Mouse (Mus musculus) neutrophil, adult 65 days (primary cell): ENCODE data around the gene Eras. TPM values are rescaled to one million over a fixed set of nuclear protein-coding genes. Genes with fewer than 3 reads are reported as not detected.

Experiments
- total RNA-seq: library from RNA; stranded (reverse); gene quantifications from 2 replicates; pipeline ENCODE4 v1.2.4, GENCODE M21; 2023

The Eras gene
- not detected in 2 replicates for total RNA-seq

DNA sequence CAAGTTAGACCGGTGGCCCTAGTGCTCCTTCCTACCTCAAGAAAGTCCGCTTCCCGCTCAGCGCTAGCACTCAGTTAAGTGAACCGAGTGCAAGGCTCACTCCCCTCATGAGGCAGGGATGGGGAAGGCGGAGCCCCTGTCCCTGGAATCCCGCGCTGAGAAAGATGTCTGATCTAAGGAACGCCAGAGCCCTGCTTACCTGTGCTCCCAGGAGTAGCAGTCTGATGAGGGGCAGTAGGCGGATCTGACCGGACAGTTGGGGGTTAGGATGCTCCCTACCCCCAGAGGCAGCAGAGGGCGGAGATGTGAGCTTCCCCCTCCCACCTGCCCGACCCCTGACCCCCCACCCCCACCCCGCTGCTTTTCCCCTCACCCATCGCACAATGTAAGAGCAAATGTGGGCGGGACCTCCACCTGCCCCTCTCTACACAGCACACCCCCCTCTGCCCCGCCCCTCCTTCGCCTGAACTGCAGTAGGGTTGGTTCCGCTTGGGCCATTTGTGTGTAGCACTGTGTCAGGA is at the start of gene Eras:
TSS of gene Eras (minus strand) at position 338 of the 521 bp plus-strand sequence.

DNA sequence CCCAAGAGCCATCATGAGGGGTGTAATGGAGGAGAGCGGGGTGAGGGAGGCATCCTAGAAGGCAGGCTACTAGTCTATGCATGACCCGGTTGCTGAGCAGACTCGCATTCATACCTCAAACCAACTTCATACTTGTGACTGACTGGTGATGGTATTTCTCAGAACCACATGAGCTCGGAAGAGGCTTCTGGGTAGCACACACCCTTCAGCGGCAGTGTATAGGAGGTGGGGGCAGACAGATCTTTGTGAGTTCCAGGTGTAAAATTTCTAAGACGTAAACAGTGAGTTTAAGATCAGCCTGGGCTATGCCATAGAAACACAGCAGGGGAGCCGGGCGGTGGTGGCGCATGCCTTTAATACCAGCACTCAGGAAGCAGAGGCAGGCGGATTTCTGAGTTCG is 49.5 kb upstream of the Eras start, which contains the start of gene Gata1:
TSS of gene Gata1 (minus strand) at position 180 of the 400 bp plus-strand sequence.

DNA sequence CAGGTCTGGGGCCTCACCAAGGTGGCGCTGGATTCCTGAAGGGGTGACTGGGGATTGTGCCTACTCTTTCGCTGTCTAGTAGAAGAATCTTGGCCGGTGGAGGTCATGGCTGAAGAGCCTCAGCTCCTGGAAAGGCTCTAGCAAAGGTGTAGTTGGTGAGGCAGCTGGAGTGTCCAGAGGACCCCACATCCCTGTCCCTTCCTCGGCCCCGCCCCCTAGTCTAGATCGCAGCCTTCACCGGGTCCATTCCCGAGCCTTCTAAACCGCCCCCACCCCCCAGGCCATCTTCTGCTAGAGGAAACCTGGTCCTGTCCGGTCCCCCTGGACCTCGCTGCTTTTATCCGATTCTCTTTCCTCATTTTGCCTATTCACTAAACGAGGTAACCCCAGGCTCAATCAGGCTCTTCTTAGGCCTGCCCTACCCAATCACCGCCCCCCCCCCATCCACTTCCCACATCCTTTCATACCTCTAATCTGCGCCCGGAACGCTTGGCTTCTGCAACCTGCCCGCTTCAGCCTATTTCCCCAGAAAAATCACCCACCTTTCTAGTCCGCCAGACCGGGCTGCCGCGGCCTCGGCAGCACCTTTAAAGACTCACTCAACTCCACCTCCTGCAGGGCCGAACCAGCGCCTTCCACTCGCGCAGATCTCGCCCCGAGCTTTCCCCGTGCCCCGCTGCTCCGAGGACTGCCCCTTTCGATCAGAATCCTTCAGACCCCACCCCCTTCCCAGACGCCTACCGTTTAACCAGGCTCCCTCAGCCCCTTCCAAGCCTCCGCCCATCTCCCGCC is 18.9 kb upstream of the Eras start, which contains the start of gene Hdac6:
TSS of gene Hdac6 (minus strand) at position 782 of the 792 bp plus-strand sequence.

DNA sequence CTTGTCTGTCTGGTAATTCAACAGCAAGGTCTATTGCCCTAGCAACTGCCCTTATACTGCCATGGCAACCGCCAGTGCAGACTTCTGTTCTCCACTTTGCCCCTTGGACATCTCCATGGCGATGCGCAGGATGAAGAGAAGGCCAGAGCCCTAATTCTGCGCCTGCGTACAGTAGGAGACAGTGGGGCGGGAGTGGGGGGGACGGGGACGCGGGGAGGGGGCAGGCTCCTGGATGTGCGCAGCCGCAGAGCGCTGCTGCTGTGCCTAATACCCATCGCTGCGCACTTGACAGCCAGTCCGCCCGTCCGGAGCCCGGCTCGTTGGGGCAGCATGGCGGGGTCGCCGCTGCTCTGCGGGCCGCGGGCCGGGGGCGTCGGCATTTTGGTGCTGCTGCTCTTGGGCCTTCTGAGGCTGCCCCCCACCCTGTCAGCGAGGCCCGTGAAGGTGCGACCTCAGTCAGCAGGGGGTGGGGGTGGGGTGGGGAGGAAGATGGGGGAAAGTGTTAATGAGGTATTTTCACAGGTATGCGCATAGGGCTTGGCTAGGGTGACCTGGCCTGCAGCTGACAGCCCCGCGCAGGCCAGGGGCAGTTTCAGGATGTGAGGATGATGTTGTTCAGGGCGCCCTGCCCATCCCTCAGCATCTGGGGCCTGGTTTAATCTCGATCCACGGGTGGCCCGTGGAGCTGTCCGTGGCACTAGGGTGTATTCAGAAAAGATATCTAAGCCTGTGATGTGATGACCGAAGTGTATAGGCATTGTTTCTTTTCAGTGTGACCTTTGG is 8.6 kb downstream of the Eras start, which contains the start of gene Pcsk1n:
TSS of gene Pcsk1n (plus strand) at position 222 of the 783 bp plus-strand sequence.

DNA sequence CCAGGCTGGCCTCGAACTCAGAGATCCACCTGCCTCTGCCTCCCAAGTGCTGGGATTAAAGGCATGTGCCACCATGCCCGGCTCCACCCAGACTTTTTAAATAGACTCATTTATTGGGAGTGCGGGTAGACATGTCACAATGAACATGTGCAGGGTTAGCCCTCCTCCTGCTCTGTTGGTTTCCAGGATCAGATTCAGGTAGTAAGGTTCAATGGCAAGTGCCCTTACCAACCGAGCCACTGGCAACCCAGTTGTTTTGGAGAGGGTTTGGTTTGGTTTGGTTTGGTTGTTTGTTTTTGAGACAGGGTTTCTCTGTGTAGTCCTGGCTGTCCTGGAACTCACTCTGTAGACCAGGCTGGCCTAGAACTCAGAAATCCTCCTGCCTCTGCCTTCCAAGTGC is 19.2 kb downstream of the Eras start, which contains the start of gene Gm10490:
TSS of gene Gm10490 (plus strand) at position 301 of the 400 bp plus-strand sequence.

DNA sequence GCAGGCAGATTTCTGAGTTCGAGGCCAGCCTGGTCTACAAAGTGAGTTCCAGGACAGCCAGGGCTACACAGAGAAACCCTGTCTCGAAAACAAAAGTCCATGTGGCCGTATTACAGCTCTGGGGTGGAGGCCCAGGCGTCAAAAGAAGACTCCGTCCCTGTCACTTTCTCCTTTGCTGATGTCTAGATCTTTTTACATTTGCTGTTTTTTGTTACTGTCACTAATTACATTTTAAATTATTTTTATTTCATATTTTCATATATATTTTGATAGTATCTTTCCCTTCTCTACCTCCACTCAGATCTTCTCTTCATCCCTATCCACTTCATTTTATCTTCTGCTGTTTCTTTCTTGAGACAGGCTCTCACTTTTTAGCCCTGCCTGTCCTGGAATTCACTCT is 20.7 kb downstream of the Eras start, which contains the start of gene Gm10491:
TSS of gene Gm10491 (minus strand) at position 101 of the 400 bp plus-strand sequence.

GRCm38 (mm10) chrX:7898880-7899874 is 29.2 kb downstream of the Eras start, which contains the start of the genes Pqbp1 and Timm17b:
Gene Pqbp1 (minus strand): TSS chrX:7899269.
Gene Timm17b (plus strand): TSS chrX:7899357.

GRCm38 (mm10) chrX:7883841-7884567 is 44.4 kb downstream of the Eras start, which contains the start of gene Slc35a2:
Gene Slc35a2 (plus strand): TSS chrX:7884028.

GRCm38 (mm10) chrX:7878007-7878419 is 50.4 kb downstream of the Eras start, which contains the start of gene Pim2:
Gene Pim2 (plus strand): TSS chrX:7878262.

Other genes starting within 250 kb of the Eras start
- gene Magix, start 247.4 kb downstream of the Eras start, total RNA-seq: not detected in 2 replicates
- 45.4 and 58.6 TPM in 2 replicates for gene Gpkow, start 231.5 kb downstream of the Eras start, total RNA-seq
- 52.3 and 70.0 TPM in 2 replicates for gene Wdr45, start 214.3 kb downstream of the Eras start, total RNA-seq
- gene Gm45208, start 206.4 kb downstream of the Eras start, total RNA-seq: 1.8 and 1.9 TPM in 2 replicates
- 2.0 and 2.6 TPM in 2 replicates for gene Praf2, start 200.2 kb downstream of the Eras start, total RNA-seq
- gene Ccdc120, start 177.7 kb downstream of the Eras start, total RNA-seq: not detected in 2 replicates
- 85.6 and 90.4 TPM in 2 replicates for gene Tfe3, start 166.0 kb downstream of the Eras start, total RNA-seq
- 135 and 164 TPM in 2 replicates for gene Gripap1, start 138.8 kb downstream of the Eras start, total RNA-seq
- gene Kcnd1, start 106.3 kb downstream of the Eras start, total RNA-seq: 1.4 and 2.0 TPM in 2 replicates
- gene Otud5, start 87.2 kb downstream of the Eras start, total RNA-seq: 129 and 151 TPM in 2 replicates
- gene Pim2, start 50.3 kb downstream of the Eras start, total RNA-seq: 2.2 and 4.1 TPM in 2 replicates
- 25.5 and 28.1 TPM in 2 replicates for gene Slc35a2, start 44.6 kb downstream of the Eras start, total RNA-seq
- gene Pqbp1, start 29.3 kb downstream of the Eras start, total RNA-seq: 34.5 and 34.7 TPM in 2 replicates
- 44.3 and 45.8 TPM in 2 replicates for gene Timm17b, start 29.2 kb downstream of the Eras start, total RNA-seq
- gene Gm10491, start 20.8 kb downstream of the Eras start, total RNA-seq: not detected in 2 replicates
- not detected in 2 replicates for gene Gm10490, start 19.1 kb downstream of the Eras start, total RNA-seq
- not detected in 2 replicates for gene Pcsk1n, start 8.8 kb downstream of the Eras start, total RNA-seq
- 4.9 and 8.8 TPM in 2 replicates for gene Hdac6, start 19.3 kb upstream of the Eras start, total RNA-seq
- gene Gata1, start 49.5 kb upstream of the Eras start, total RNA-seq: 0.88 and 1.6 TPM in 2 replicates
- gene Glod5, start 89.9 kb upstream of the Eras start, total RNA-seq: not detected in 2 replicates
- gene Suv39h1, start 146.2 kb upstream of the Eras start, total RNA-seq: 28.1 and 33.2 TPM in 2 replicates
- gene Was, start 161.9 kb upstream of the Eras start, total RNA-seq: 136 and 163 TPM in 2 replicates
- 33.9 and 43.9 TPM in 2 replicates for gene Wdr13, start 204.3 kb upstream of the Eras start, total RNA-seq
- gene Rbm3, start 217.3 kb upstream of the Eras start, total RNA-seq: 315 and 338 TPM in 2 replicates
- gene Tbc1d25, start 247.6 kb upstream of the Eras start, total RNA-seq: 11.0 and 12.5 TPM in 2 replicates